Mouse (Mus musculus): ENCODE measurements around the gene Grwd1. TPM values are rescaled to one million over a fixed set of nuclear protein-coding genes. Genes with fewer than 3 reads are reported as not detected.

Grwd1 gene
- polyA plus RNA-seq, 1 experiment, result 25.5 TPM

DNA sequence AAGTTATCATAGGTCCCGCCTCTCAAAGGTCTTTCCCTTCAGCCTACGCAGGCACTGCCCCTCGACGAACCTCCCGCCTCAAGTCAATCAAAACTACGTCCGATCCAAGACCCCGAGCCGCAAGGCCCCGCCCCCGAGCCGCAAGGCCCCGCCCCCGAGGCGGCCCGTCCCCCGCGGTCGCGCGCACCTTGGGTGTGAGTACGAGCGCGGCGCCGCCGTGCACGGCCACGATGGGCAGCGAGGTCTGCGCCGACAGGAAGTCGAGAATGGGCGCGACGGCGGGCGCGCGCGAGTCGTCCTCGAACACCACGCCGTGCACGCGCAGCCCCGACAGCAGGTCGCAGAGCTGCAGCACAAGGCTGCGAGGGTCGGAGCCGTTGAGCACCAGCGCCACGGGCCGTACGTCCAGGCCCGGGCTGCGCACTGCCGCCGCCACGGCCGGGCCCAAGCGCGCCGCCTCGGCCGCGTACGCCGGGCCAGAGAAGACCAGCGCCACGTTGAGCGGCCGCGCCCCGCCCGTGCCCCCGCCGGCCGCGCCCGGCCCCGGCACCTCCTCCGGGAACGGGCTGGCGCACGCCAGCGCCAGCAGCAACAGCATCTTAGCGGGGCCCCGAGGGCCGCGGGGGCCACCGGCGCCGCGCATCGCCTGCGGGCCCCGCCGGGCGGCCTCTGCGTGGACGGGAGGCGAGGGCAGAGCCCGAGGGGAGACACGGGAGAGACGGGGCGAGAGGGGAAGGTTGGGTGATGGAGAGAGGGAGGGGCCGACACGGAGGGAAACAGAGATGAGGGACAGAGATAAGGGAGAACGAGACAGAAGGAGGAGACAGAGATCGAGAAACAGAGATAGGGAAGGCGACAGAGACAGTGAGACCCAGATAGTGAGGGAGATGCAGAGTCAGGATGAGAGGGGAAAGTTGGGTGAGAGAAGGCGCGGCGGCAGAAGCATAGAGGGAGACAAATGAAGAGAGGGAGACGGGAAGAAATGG lies 35.5 kb upstream of the Grwd1 start:
- TF ChIP-seq CTCF (IDR thresholded peaks at IDR 0.05; ENCODE audit: borderline replicate concordance, extremely low read depth, insufficient read depth, insufficient read length) (no peak), POLR2A (IDR thresholded peaks at IDR 0.05; ENCODE audit: borderline replicate concordance, extremely low read depth, insufficient read depth, insufficient read length, poor library complexity, severe bottlenecking) (peak; percentile 80)
- DNase-seq (ENCODE audit: low read depth), result peak; percentile 96

DNA sequence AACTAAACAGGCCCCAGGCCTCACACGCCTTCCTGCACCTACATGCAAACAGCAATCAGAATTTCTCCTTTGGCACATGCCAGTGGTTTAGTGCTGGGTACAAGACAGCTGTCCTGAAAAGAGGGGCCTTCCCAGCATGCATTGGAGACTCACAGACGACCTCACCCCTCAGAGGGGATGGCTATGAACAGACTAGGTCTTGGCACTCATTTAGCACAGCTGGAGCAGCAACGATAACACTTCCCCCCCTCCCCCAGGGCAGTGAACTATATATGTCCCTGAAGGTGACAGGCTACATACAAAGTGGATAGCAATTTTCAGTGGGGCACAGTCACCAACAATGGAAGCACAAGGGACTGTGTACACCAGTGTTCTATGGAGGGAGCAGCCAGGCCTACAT lies 33.7 kb upstream of the Grwd1 start:
- no peak for TF ChIP-seq POLR2A (IDR thresholded peaks at IDR 0.05; ENCODE audit: borderline replicate concordance, extremely low read depth, insufficient read depth, insufficient read length, poor library complexity, severe bottlenecking)
- TF ChIP-seq CTCF (IDR thresholded peaks at IDR 0.05; ENCODE audit: borderline replicate concordance, extremely low read depth, insufficient read depth, insufficient read length), result no peak
- no peak for DNase-seq (ENCODE audit: low read depth)

DNA sequence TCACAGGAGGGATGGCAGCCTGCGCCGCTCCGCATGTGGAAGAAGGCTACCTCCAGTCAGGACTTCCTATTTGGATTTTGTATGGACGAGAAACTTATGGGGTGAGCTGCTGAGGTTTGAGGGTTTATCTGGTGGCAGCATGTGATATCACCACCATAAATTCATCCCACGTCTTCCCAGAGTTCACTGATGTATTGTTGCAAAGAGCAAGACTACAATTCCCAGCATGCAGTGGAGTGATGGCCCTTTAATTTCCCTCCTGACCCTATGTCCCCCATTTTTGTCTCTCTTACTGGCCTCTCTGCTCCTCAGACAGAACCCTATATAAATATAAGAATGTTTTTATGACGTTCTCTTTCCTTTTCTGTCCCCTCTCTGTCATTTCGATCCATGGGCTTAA lies 32.1 kb upstream of the Grwd1 start:
- DNase-seq (ENCODE audit: low read depth), result no peak
- TF ChIP-seq POLR2A (IDR thresholded peaks at IDR 0.05; ENCODE audit: borderline replicate concordance, extremely low read depth, insufficient read depth, insufficient read length, poor library complexity, severe bottlenecking), result no peak
- no peak for TF ChIP-seq CTCF (IDR thresholded peaks at IDR 0.05; ENCODE audit: borderline replicate concordance, extremely low read depth, insufficient read depth, insufficient read length)

DNA sequence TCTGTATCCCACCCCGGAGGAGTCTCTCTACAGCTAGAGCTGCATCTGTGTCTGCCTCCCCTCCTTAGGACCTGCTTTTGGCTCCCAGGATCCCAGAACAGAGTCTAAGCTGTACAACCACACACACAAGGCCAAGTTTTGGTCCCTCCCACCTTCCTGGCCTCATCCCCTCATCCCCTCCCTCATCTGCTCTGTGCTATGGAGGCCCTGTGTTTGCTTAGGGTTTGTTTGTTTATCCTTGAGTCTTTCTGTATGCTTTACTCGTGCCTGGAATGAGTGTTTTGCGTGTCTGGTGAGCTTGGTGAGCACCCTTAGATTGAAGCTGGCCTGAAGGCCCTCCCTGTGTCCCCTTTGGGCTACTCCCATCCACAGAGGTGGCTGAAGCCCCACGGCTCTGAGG lies 28.3 kb upstream of the Grwd1 start:
- no peak for DNase-seq (ENCODE audit: low read depth)
- no peak for TF ChIP-seq POLR2A (IDR thresholded peaks at IDR 0.05; ENCODE audit: borderline replicate concordance, extremely low read depth, insufficient read depth, insufficient read length, poor library complexity, severe bottlenecking)
- TF ChIP-seq CTCF (IDR thresholded peaks at IDR 0.05; ENCODE audit: borderline replicate concordance, extremely low read depth, insufficient read depth, insufficient read length), result no peak

DNA sequence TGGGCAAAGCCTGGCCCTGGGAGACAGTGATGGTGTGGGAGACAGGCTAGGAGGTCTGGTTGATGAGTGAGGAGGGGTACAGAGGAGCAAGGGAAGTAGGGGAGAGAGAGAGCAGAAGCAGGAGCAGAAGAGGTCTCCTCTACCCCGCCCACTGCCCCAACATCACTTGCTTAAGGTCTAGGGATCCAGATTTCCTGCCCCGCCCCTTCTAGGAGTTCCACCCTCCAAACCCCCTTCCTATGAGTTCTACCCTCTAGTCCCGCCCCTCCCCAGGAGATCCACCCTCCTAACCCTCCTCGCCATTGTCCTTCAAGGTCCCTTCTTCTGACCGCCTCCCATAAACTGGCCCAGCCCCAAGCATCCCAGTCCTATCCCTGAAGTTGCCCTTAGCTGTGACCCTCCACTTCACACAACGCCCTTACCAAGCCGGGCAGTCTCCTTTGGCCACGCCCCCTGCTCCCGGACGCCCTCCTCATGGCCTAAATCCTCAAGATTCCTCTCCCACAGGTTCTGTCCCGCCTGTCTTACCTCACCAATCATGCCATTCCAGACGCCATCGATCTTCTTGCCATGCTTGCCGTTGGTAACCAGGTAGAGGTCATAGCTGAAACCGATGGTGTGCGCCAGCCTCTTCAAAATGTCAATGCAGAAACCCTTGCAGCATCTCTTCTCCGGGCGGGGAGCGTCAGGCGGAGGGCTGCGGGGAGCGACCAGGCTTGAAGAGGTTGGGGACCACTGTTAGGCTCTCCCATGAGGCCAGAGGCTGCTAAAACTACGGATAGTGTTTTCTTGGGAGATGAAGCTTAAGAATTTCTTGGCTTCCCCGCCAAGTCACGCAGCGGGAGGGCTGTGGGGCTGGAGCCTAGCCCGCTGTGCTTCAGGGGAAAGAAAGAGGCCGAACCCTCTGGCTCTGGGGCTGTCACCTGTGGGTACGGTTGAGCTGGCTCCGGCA lies 26.5 kb upstream of the Grwd1 start:
- no peak for TF ChIP-seq CTCF (IDR thresholded peaks at IDR 0.05; ENCODE audit: borderline replicate concordance, extremely low read depth, insufficient read depth, insufficient read length)
- no peak for TF ChIP-seq POLR2A (IDR thresholded peaks at IDR 0.05; ENCODE audit: borderline replicate concordance, extremely low read depth, insufficient read depth, insufficient read length, poor library complexity, severe bottlenecking)
- peak; percentile 34 for DNase-seq (ENCODE audit: low read depth)

DNA sequence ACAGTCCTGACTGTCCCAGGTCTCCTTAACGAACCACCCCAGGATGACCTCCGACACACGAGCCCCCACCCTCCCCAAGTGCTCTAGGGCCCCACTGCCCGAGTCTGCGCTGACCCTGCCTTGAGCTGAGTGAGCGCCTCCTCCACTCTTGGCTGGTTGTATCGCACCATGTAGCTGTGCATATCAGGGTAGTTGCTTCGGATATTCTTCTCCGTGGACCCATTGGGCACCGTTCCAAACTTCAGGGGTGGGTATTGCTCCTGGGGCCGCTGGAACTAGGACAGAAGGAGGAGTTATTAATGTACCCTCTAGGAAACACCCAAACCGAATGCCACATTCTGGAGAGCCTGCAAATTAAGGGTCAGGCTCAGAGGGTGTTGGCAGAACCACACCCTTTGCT lies 22.3 kb upstream of the Grwd1 start:
- no peak for DNase-seq (ENCODE audit: low read depth)
- TF ChIP-seq CTCF (IDR thresholded peaks at IDR 0.05; ENCODE audit: borderline replicate concordance, extremely low read depth, insufficient read depth, insufficient read length) (no peak), POLR2A (IDR thresholded peaks at IDR 0.05; ENCODE audit: borderline replicate concordance, extremely low read depth, insufficient read depth, insufficient read length, poor library complexity, severe bottlenecking) (no peak)

DNA sequence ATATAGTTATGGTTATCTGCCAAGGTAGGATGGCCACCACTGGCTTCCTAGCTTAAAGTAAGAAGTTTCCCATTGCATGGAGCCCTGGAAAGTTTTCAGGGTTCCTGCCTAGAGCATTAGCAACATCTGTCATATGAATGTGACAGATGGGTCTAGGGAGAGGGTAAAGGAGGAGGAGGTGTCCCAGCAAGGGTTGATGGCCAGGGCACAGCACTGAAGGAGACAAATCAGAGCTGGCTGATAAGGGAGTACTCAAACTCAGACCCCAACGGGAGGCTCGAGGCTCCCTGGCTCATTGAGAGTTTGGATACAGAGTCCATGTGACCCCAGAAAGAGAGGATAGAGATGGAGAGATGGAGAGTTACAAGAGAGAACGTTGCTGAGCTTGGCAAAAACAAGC lies 19.9 kb upstream of the Grwd1 start:
- DNase-seq (ENCODE audit: low read depth), result no peak
- no peak for TF ChIP-seq POLR2A (IDR thresholded peaks at IDR 0.05; ENCODE audit: borderline replicate concordance, extremely low read depth, insufficient read depth, insufficient read length, poor library complexity, severe bottlenecking)
- TF ChIP-seq CTCF (IDR thresholded peaks at IDR 0.05; ENCODE audit: borderline replicate concordance, extremely low read depth, insufficient read depth, insufficient read length), result no peak

DNA sequence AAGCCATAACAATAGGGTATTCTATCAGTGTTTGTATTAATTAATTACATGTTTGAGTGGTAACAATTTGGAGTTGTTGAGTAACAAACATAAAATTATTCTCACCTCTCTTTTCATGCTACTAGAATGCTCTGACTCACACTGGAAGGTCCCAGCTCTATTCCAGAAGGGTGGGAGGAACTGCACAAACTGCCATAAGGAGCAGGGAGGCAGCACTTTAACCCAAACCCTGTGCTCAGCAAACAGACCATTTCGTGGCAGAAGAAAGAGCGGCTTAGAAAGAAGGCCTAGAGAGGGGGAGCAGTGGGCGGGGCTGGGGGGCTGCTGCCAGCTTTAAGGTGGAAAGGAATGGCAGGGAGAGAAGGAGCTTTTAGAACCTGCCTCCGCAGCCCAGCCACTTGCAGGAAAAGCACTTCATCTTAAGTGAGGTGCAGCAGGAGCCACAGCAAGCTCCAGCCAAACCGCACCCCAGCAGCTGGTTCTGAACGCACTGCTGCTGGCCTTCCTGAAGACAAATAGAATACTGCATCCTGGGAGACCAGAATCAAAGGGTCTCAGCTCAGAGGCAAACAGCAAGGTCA lies 17.8 kb upstream of the Grwd1 start:
- DNase-seq (ENCODE audit: low read depth), result peak; percentile 31
- TF ChIP-seq POLR2A (IDR thresholded peaks at IDR 0.05; ENCODE audit: borderline replicate concordance, extremely low read depth, insufficient read depth, insufficient read length, poor library complexity, severe bottlenecking), result no peak
- no peak for TF ChIP-seq CTCF (IDR thresholded peaks at IDR 0.05; ENCODE audit: borderline replicate concordance, extremely low read depth, insufficient read depth, insufficient read length)

DNA sequence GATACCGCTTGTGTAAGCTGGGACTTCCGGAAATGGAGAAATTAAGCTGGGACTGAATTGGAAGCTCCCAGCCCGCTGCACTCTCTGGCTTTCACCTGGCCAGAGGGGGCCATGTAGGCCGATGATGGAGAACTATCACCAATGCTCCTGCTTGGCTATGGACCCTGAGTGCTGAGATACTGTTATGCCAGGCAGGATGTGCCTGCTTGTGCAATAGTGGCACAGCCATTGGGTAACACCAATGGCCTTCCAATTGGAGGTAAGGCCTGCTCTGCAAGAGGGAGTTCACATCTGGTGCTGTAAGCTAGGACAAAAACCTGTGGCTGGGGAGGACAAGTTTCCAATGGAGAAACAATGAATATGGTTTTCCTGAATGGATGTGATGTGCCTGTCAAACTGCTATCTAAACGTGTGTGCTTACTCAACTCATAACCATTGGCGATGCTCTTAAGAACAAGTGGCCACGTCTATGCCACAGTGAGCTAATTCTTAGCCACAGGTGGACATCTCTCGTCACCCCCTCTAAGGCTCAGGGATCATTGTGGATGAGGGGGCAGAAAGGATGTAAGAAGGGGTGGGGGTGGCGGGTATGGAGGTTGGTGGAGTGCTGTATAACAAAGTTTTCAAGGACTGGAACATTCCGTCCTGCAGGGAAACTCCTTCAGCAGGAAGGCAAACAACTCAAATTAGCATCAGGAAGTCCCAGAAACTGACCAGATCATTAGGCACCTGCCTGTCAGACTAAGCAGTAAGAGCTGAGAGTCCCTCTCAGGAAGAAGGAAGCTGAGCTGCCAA lies 12.4 kb upstream of the Grwd1 start:
- DNase-seq (ENCODE audit: low read depth), result no peak
- TF ChIP-seq POLR2A (IDR thresholded peaks at IDR 0.05; ENCODE audit: borderline replicate concordance, extremely low read depth, insufficient read depth, insufficient read length, poor library complexity, severe bottlenecking) (no peak), CTCF (IDR thresholded peaks at IDR 0.05; ENCODE audit: borderline replicate concordance, extremely low read depth, insufficient read depth, insufficient read length) (no peak)

DNA sequence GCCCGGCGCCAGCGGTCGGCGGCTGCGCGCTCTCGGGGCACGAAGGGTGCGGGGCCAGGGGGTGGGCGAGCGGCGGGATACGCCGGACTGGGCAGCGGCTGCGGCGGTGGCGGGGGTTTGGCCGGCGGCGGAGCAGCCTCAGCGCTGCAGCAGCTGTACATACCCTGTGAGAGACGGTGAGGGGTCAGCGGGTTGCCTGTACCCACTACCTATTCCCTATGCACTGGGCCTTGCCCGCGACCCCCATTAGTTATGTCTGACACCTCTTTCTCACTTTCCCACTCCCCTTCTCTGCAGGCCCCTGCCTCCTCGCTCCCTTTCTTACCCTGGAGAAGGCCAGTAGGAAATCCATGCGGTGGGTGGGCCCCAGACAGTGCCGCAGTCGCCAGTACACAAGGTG lies 3.2 kb upstream of the Grwd1 start:
- no peak for DNase-seq (ENCODE audit: low read depth)
- TF ChIP-seq CTCF (IDR thresholded peaks at IDR 0.05; ENCODE audit: borderline replicate concordance, extremely low read depth, insufficient read depth, insufficient read length) (no peak), POLR2A (IDR thresholded peaks at IDR 0.05; ENCODE audit: borderline replicate concordance, extremely low read depth, insufficient read depth, insufficient read length, poor library complexity, severe bottlenecking) (no peak)

All from brain, embryonic 14.5 days (tissue).